Mouse (Mus musculus): ENCODE data around the gene Uba52.
A peak's percentile ranks its signal among the peaks of the same experiment; 100 is the strongest.

Gene Uba52

GRCm38 (mm10) chr8:70503062-70503750 is 7.4 kb downstream of the Uba52 start:
- DNase-seq (ENCODE audit: low spot score): peak; percentile 67

GRCm38 (mm10) chr8:70502540-70502939 is 8.1 kb downstream of the Uba52 start:
- no peak for DNase-seq (ENCODE audit: low spot score)

GRCm38 (mm10) chr8:70501820-70502529 is 8.6 kb downstream of the Uba52 start:
- DNase-seq (ENCODE audit: low spot score): no peak

- peak; percentile 73 for DNase-seq (ENCODE audit: low spot score)
These were observed 10.0 kb downstream of the Uba52 start for GRCm38 (mm10) chr8:70500386-70501301.

GRCm38 (mm10) chr8:70495771-70496062 is 14.9 kb downstream of the Uba52 start:
- no peak for DNase-seq (ENCODE audit: low spot score)

GRCm38 (mm10) chr8:70495001-70495770 is 15.4 kb downstream of the Uba52 start:
- DNase-seq (ENCODE audit: low spot score): no peak

- no peak for DNase-seq (ENCODE audit: low spot score)
These were observed 16.1 kb downstream of the Uba52 start for GRCm38 (mm10) chr8:70494416-70494945.

GRCm38 (mm10) chr8:70493692-70494415 is 16.7 kb downstream of the Uba52 start:
- DNase-seq (ENCODE audit: low spot score): no peak

GRCm38 (mm10) chr8:70492664-70493640 is 17.6 kb downstream of the Uba52 start, which contains the start of gene Crlf1:
Gene Crlf1, plus strand, starts transcription at chr8:70493158.
- no peak for DNase-seq (ENCODE audit: low spot score)

GRCm38 (mm10) chr8:70490880-70491495 is 19.6 kb downstream of the Uba52 start:
- DNase-seq (ENCODE audit: low spot score): no peak

- DNase-seq (ENCODE audit: low spot score): no peak
These were observed 20.3 kb downstream of the Uba52 start for GRCm38 (mm10) chr8:70490061-70490879.

- no peak for DNase-seq (ENCODE audit: low spot score)
These were observed 21.0 kb downstream of the Uba52 start for GRCm38 (mm10) chr8:70489576-70489975.

- no peak for DNase-seq (ENCODE audit: low spot score)
These were observed 21.6 kb downstream of the Uba52 start for GRCm38 (mm10) chr8:70488931-70489470.

- no peak for DNase-seq (ENCODE audit: low spot score)
These were observed 22.4 kb downstream of the Uba52 start for GRCm38 (mm10) chr8:70487993-70488796.

GRCm38 (mm10) chr8:70486941-70487520 is 23.6 kb downstream of the Uba52 start, which contains the start of gene Tmem59l:
Gene Tmem59l, minus strand, starts transcription at chr8:70487358.
- DNase-seq (ENCODE audit: low spot score): no peak

- no peak for DNase-seq (ENCODE audit: low spot score)
These were observed 24.4 kb downstream of the Uba52 start for GRCm38 (mm10) chr8:70486191-70486681.

- DNase-seq (ENCODE audit: low spot score): no peak
These were observed 27.7 kb downstream of the Uba52 start for GRCm38 (mm10) chr8:70482943-70483342.
